Comparison of ENCODE assay signal across 17 mouse cellular contexts in genomic region chr1:130113549-130113948, GRCm38 (mm10).
DNase-seq lines count a peak whose midpoint lies in the region; ATAC-seq lines count a peak whose summit lies in the region.
"Had no signal": no experiment of that assay in that cellular context is flagged by ENCODE, and none has a peak within 500 bp of the region (broad histone marks: within the 10 kb centered on the region; RNA-seq: fewer than 3 reads in every experiment).

No protein-coding gene starts in this region.

- no peak overlapping the region for H3K4me3 ChIP-seq in liver, embryonic 11.5 days (ENCODE audit: low read depth, low read length)
- H3K4me3 ChIP-seq in liver, embryonic 15.5 days (replicated peaks) = no peak overlapping the region
- H3K4me3 ChIP-seq in midbrain, embryonic 10.5 days = no peak overlapping the region
- H3K4me3 ChIP-seq: embryonic facial prominence, embryonic 15.5 days; erythroblast, embryonic 14.5 days; forebrain, embryonic 15.5 days; heart, embryonic 12.5 days; hindbrain, embryonic 10.5 days had no signal

- no peaks in the 10 kb centered on the region for H3K27me3 ChIP-seq in liver, embryonic 11.5 days (replicated peaks; ENCODE audit: control insufficient read depth, insufficient read depth, low read length)
- H3K27me3 ChIP-seq in liver, embryonic 15.5 days = no peaks in the 10 kb centered on the region
- no peaks in the 10 kb centered on the region for H3K27me3 ChIP-seq in midbrain, embryonic 10.5 days (ENCODE audit: low read depth, poor library complexity, severe bottlenecking)
- H3K27me3 ChIP-seq: CH12.LX; embryonic facial prominence, embryonic 15.5 days; forebrain, embryonic 15.5 days; heart, embryonic 12.5 days had no signal

- no peak overlapping the region for H3K9ac ChIP-seq in liver, embryonic 11.5 days (ENCODE audit: low read depth, low read length)
- no peak overlapping the region for H3K9ac ChIP-seq in liver, embryonic 15.5 days
- H3K9ac ChIP-seq: embryonic facial prominence, embryonic 15.5 days; forebrain, embryonic 15.5 days; heart, embryonic 12.5 days; hindbrain, embryonic 14.5 days had no signal

- peak overlapping the region; percentile 58; the same call in 1 of the 2 replicates for H3K27ac ChIP-seq in liver, embryonic 11.5 days (ENCODE audit: low read depth, low read length)
- H3K27ac ChIP-seq in liver, embryonic 15.5 days (replicated peaks) = 0 out of 2 replicates have a peak overlapping the region, but pooled peaks have one; percentile 6
- H3K27ac ChIP-seq in midbrain, embryonic 10.5 days (replicated peaks) = no peak overlapping the region
- H3K27ac ChIP-seq: embryonic facial prominence, embryonic 15.5 days; forebrain, embryonic 15.5 days; hindbrain, embryonic 10.5 days; hindbrain, embryonic 14.5 days had no signal

- H3K36me3 ChIP-seq in liver, embryonic 11.5 days (ENCODE audit: control insufficient read depth, insufficient read depth, low read length) = no peaks in the 10 kb centered on the region
- no peaks in the 10 kb centered on the region for H3K36me3 ChIP-seq in liver, embryonic 15.5 days (replicated peaks)
- no peaks in the 10 kb centered on the region for H3K36me3 ChIP-seq in midbrain, embryonic 10.5 days
- H3K36me3 ChIP-seq: embryonic facial prominence, embryonic 15.5 days; forebrain, embryonic 15.5 days; heart, embryonic 12.5 days; hindbrain, embryonic 10.5 days had no signal

- H3K4me1 ChIP-seq in liver, embryonic 11.5 days (replicated peaks; ENCODE audit: control insufficient read depth, insufficient read depth, low read length) = peaks cover 12% of the 10 kb centered on the region
- peaks cover 18% of the 10 kb centered on the region for H3K4me1 ChIP-seq in liver, embryonic 15.5 days (replicated peaks)
- H3K4me1 ChIP-seq in midbrain, embryonic 10.5 days = no peaks in the 10 kb centered on the region
- H3K4me1 ChIP-seq: embryonic facial prominence, embryonic 15.5 days; forebrain, embryonic 15.5 days; hindbrain, embryonic 10.5 days had no signal

- H3K9me3 ChIP-seq in liver, embryonic 11.5 days (ENCODE audit: control insufficient read depth, low read length) = no peaks in the 10 kb centered on the region
- H3K9me3 ChIP-seq in liver, embryonic 15.5 days (replicated peaks) = no peaks in the 10 kb centered on the region
- no peaks in the 10 kb centered on the region for H3K9me3 ChIP-seq in midbrain, embryonic 10.5 days (replicated peaks)
- H3K9me3 ChIP-seq: embryonic facial prominence, embryonic 15.5 days; forebrain, embryonic 15.5 days; heart, embryonic 12.5 days; hindbrain, embryonic 10.5 days had no signal

- peak; percentile 84 for ATAC-seq in liver, embryonic 11.5 days (replicated peaks; ENCODE audit: low FRiP score)
- peak; percentile 81 for ATAC-seq in liver, embryonic 15.5 days (ENCODE audit: insufficient read depth)
- ATAC-seq: forebrain, embryonic 15.5 days had no signal

- DNase-seq in c-Kit-positive CD71-positive TER-119-negative erythroid progenitor cells, embryonic 14.5 days (ENCODE audit: low read depth) = peak; percentile 19
- DNase-seq in liver, embryonic 11.5 days (ENCODE audit: low spot score) = no peak
- DNase-seq in midbrain, embryonic 10.5 days (ENCODE audit: low spot score) = no peak
- no peak for DNase-seq in heart, adult 18-20 months
- DNase-seq in kidney, adult 8-10 months = no peak
- DNase-seq: adrenal gland, postnatal 10 days; cerebellum, adult 18-20 months; cerebellum, adult 9-11 months; gastrocnemius, postnatal 14 days had no signal

- WGBS in liver, embryonic 11.5 days = 85% methylated on average over 2 of the region's 2 CpGs
- WGBS in liver, embryonic 15.5 days (ENCODE audit: insufficient replicate concordance) = 75% methylated on average over 2 of the region's 2 CpGs
- WGBS in midbrain, embryonic 10.5 days = 87% methylated on average over 2 of the region's 2 CpGs

- peak overlapping the region; percentile 37 for H3K4me2 ChIP-seq in liver, embryonic 11.5 days
- H3K4me2 ChIP-seq in liver, embryonic 15.5 days = no peak overlapping the region
- H3K4me2 ChIP-seq: embryonic facial prominence, embryonic 15.5 days; forebrain, embryonic 15.5 days; heart, embryonic 12.5 days; hindbrain, embryonic 14.5 days had no signal
